25 mouse cellular contexts compared by ENCODE assay signal in the genomic region with DNA sequence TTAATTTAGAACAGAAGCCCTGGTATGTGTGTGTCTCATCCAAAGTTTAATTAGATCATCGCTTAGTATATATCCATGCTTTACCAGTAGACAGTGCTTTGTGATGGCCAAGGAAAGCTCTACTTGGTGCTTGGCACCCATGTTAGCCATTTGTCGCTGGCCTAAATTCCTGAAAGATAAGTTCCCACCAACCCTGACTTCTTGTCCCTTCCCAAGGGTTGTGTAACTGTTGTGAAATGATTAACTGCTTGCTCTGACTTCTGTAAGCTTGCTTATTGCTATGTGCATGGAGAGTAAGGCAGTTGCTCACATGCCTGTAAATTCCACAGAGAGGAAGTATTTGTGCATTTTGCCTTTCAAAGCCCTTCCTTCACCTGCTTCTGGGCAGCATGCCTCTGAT. TPM values are rescaled to one million over a fixed set of nuclear protein-coding genes. Genes with fewer than 3 reads are reported as not detected.
DNase-seq lines count a peak whose midpoint lies in the region; ATAC-seq and TF ChIP-seq lines count a peak whose summit lies in the region.
"Had no signal": no experiment of that assay in that cellular context is flagged by ENCODE, and none has a peak within 500 bp of the region (broad histone marks: within the 10 kb centered on the region; RNA-seq: fewer than 3 reads in every experiment).

No protein-coding gene starts in this region.

- H3K9me3 ChIP-seq in liver, embryonic 11.5 days (ENCODE audit: control insufficient read depth, low read length): no peaks in the 10 kb centered on the region
- no peaks in the 10 kb centered on the region for H3K9me3 ChIP-seq in midbrain, embryonic 11.5 days (ENCODE audit: control insufficient read depth, low read length)
- H3K9me3 ChIP-seq in midbrain, embryonic 14.5 days (ENCODE audit: control insufficient read depth, low read length): no peaks in the 10 kb centered on the region
- H3K9me3 ChIP-seq: embryonic facial prominence, embryonic 10.5 days; forebrain, embryonic 15.5 days; heart, embryonic 13.5 days; hindbrain, embryonic 12.5 days; stomach, embryonic 15.5 days had no signal

- peaks cover 10% of the 10 kb centered on the region for H3K4me1 ChIP-seq in liver, adult 2 months (ENCODE audit: control insufficient read depth, insufficient read depth, low read length)
- 0 out of 2 replicates have a peak, but pooled peaks cover 2% of the 10 kb centered on the region for H3K4me1 ChIP-seq in liver, embryonic 11.5 days (replicated peaks; ENCODE audit: control insufficient read depth, insufficient read depth, low read length)
- peaks cover 5% of the 10 kb centered on the region for H3K4me1 ChIP-seq in midbrain, embryonic 11.5 days (ENCODE audit: control insufficient read depth, insufficient read depth, low read length)
- H3K4me1 ChIP-seq in midbrain, embryonic 14.5 days (ENCODE audit: control insufficient read depth, insufficient read depth, low read length): peaks cover 7% of the 10 kb centered on the region; the same call in 1 of the 2 replicates
- H3K4me1 ChIP-seq: stomach, embryonic 15.5 days had no signal

- no peak for ATAC-seq in liver, embryonic 11.5 days (replicated peaks; ENCODE audit: low FRiP score)
- ATAC-seq in midbrain, embryonic 11.5 days (ENCODE audit: low FRiP score): no peak
- no peak for ATAC-seq in midbrain, embryonic 14.5 days (ENCODE audit: low FRiP score, low TSS enrichment)
- ATAC-seq: CD4-positive, CD25-positive, alpha-beta regulatory T cell, adult 4 months; forebrain, embryonic 15.5 days; intestine, postnatal 0 days; midbrain, embryonic 16.5 days had no signal

- no peak overlapping the region for H3K27ac ChIP-seq in liver, adult 2 months (replicated peaks; ENCODE audit: insufficient read depth, low read depth, low read length)
- no peak overlapping the region for H3K27ac ChIP-seq in liver, embryonic 11.5 days (ENCODE audit: low read depth, low read length)
- no peak overlapping the region for H3K27ac ChIP-seq in midbrain, embryonic 11.5 days (ENCODE audit: low read depth, low read length)
- H3K27ac ChIP-seq in midbrain, embryonic 14.5 days (replicated peaks; ENCODE audit: low read depth, low read length): no peak overlapping the region
- H3K27ac ChIP-seq: embryonic facial prominence, embryonic 10.5 days; forebrain, embryonic 15.5 days; heart, adult 2 months; heart, embryonic 13.5 days; hindbrain, embryonic 12.5 days; stomach, embryonic 15.5 days had no signal

- H3K4me2 ChIP-seq in liver, embryonic 11.5 days: no peak overlapping the region
- H3K4me2 ChIP-seq in midbrain, embryonic 11.5 days: no peak overlapping the region
- H3K4me2 ChIP-seq in midbrain, embryonic 14.5 days (ENCODE audit: low read length): no peak overlapping the region
- H3K4me2 ChIP-seq: forebrain, embryonic 15.5 days; heart, embryonic 13.5 days; hindbrain, embryonic 12.5 days; lung, embryonic 14.5 days; stomach, embryonic 15.5 days had no signal

- H3K27me3 ChIP-seq in liver, adult 2 months (ENCODE audit: control insufficient read depth, insufficient read depth, low read length): no peaks in the 10 kb centered on the region
- no peaks in the 10 kb centered on the region for H3K27me3 ChIP-seq in liver, embryonic 11.5 days (replicated peaks; ENCODE audit: control insufficient read depth, insufficient read depth, low read length)
- no peaks in the 10 kb centered on the region for H3K27me3 ChIP-seq in midbrain, embryonic 11.5 days (ENCODE audit: control insufficient read depth, insufficient read depth, low read length)
- H3K27me3 ChIP-seq in midbrain, embryonic 14.5 days (ENCODE audit: control insufficient read depth, insufficient read depth, low read length): no peaks in the 10 kb centered on the region
- H3K27me3 ChIP-seq: forebrain, embryonic 15.5 days; heart, embryonic 13.5 days; hindbrain, embryonic 12.5 days; stomach, embryonic 15.5 days had no signal

- H3K4me3 ChIP-seq in liver, adult 2 months (ENCODE audit: insufficient read depth, low read depth, low read length): no peak overlapping the region
- no peak overlapping the region for H3K4me3 ChIP-seq in liver, embryonic 11.5 days (ENCODE audit: low read depth, low read length)
- no peak overlapping the region for H3K4me3 ChIP-seq in midbrain, embryonic 11.5 days (ENCODE audit: low read depth, low read length)
- H3K4me3 ChIP-seq in midbrain, embryonic 14.5 days (replicated peaks; ENCODE audit: low read depth, low read length): no peak overlapping the region
- H3K4me3 ChIP-seq: embryonic facial prominence, embryonic 10.5 days; forebrain, embryonic 15.5 days; heart, adult 2 months; heart, embryonic 13.5 days; hindbrain, embryonic 12.5 days; stomach, embryonic 15.5 days had no signal

- H3K79me2 ChIP-seq in liver, adult 2 months (ENCODE audit: control insufficient read depth, insufficient read depth, low read length): peaks cover 27% of the 10 kb centered on the region; the same call in 1 of the 2 replicates

- WGBS in liver, adult 2 months: 43% methylated on average over 2 of the region's 2 CpGs
- 72% methylated on average over 2 of the region's 2 CpGs for WGBS in liver, embryonic 11.5 days
- WGBS in midbrain, embryonic 11.5 days: 99% methylated on average over 2 of the region's 2 CpGs
- WGBS in midbrain, embryonic 14.5 days: 98% methylated on average over 2 of the region's 2 CpGs

- no peak for TF ChIP-seq POLR2A in liver, adult 2 months (IDR thresholded peaks at IDR 0.05; ENCODE audit: extremely low read depth, insufficient read depth, low read length)

- no peaks in the 10 kb centered on the region for H3K36me3 ChIP-seq in liver, adult 2 months (ENCODE audit: control insufficient read depth, insufficient read depth, low read length)
- H3K36me3 ChIP-seq in liver, embryonic 11.5 days (ENCODE audit: control insufficient read depth, insufficient read depth, low read length): no peaks in the 10 kb centered on the region
- no peaks in the 10 kb centered on the region for H3K36me3 ChIP-seq in midbrain, embryonic 11.5 days (ENCODE audit: control insufficient read depth, insufficient read depth, low read length)
- H3K36me3 ChIP-seq in midbrain, embryonic 14.5 days (ENCODE audit: control insufficient read depth, insufficient read depth, low read length): no peaks in the 10 kb centered on the region
- H3K36me3 ChIP-seq: embryonic facial prominence, embryonic 10.5 days; forebrain, embryonic 15.5 days; heart, embryonic 13.5 days; hindbrain, embryonic 12.5 days; stomach, embryonic 15.5 days had no signal

- peak; percentile 19 for DNase-seq in adrenal gland, postnatal 14 days
- no peak for DNase-seq in adrenal gland, postnatal 25 days
- DNase-seq in liver, adult 2 months (ENCODE audit: extremely low read depth, low read depth, low spot score): peak; percentile 99
- DNase-seq in liver, embryonic 11.5 days (ENCODE audit: low spot score): no peak
- DNase-seq in midbrain, embryonic 11.5 days (ENCODE audit: low spot score, missing footprints): peak; percentile 69
- DNase-seq in midbrain, embryonic 14.5 days: no peak
- DNase-seq in yolk sac, embryonic 10.5 days (ENCODE audit: low spot score): peak; percentile 56
- no peak for DNase-seq in left cerebral cortex, adult 9 months (ENCODE audit: low spot score in 2 of 2)
- DNase-seq: adrenal gland, adult 8-10 months; cerebellum, adult 9-10 months; gastrocnemius, postnatal 14 days; heart, adult 2 months; heart, postnatal 14 days; kidney, postnatal 14 days; lung, embryonic 14.5 days; thymus, postnatal 25 days had no signal

- TF ChIP-seq CTCF in liver, adult 2 months (IDR thresholded peaks at IDR 0.05; ENCODE audit: low read depth, low read length): no peak

- no peak overlapping the region for H3K9ac ChIP-seq in liver, adult 2 months (ENCODE audit: low read depth, low read length)
- no peak overlapping the region for H3K9ac ChIP-seq in liver, embryonic 11.5 days (ENCODE audit: low read depth, low read length)
- no peak overlapping the region for H3K9ac ChIP-seq in midbrain, embryonic 11.5 days (ENCODE audit: low read length)
- H3K9ac ChIP-seq in midbrain, embryonic 14.5 days (replicated peaks; ENCODE audit: low read length): no peak overlapping the region
- H3K9ac ChIP-seq: forebrain, embryonic 15.5 days; heart, embryonic 13.5 days; hindbrain, embryonic 12.5 days; lung, embryonic 14.5 days; stomach, embryonic 15.5 days had no signal

RNA-seq across cellular contexts. Expression of a gene that starts 4.7 kb away (rescaled TPM):
- total RNA-seq in adrenal gland, postnatal 14 days (2021): 32.6 and 33.9 TPM in 2 replicates
- total RNA-seq in adrenal gland, postnatal 25 days (2021): 23.2 and 30.8 TPM in 2 replicates
- 29.5 and 33.2 TPM in 2 replicates for total RNA-seq in liver, adult 2 months (2014; rRNA removed)
- polyA plus RNA-seq in liver, adult 2 months (2012; rRNA removed): 37.3 and 44.7 TPM in 2 replicates
- 4.5 and 5.1 TPM in 2 replicates for polyA plus RNA-seq in liver, embryonic 11.5 days (2014; fragmentation: Nextera tagmentation; extraction: Ambion mirVana)
- polyA plus RNA-seq in midbrain, embryonic 11.5 days (2014; fragmentation: Nextera tagmentation; extraction: Ambion mirVana): 13.0 and 13.5 TPM in 2 replicates
- 9.4 and 11.9 TPM in 2 replicates for polyA plus RNA-seq in midbrain, embryonic 14.5 days (2014; fragmentation: Nextera tagmentation; extraction: Ambion mirVana)

RNA-seq across cellular contexts. Expression of a gene that starts 51.1 kb away (rescaled TPM):
- total RNA-seq in adrenal gland, postnatal 14 days (2021): 0.11 TPM in 2 replicates
- not detected in 2 replicates for total RNA-seq in adrenal gland, postnatal 25 days (2021)
- total RNA-seq in liver, adult 2 months (2014; rRNA removed): under 0.01 TPM in 1 of 2 replicates, not detected in the other
- not detected in 2 replicates for polyA plus RNA-seq in liver, adult 2 months (2012; rRNA removed)
- 0.08 TPM in 1 of 2 replicates, not detected in the other for polyA plus RNA-seq in liver, embryonic 11.5 days (2014; fragmentation: Nextera tagmentation; extraction: Ambion mirVana)
- 44.9 and 45.9 TPM in 2 replicates for polyA plus RNA-seq in midbrain, embryonic 11.5 days (2014; fragmentation: Nextera tagmentation; extraction: Ambion mirVana)
- polyA plus RNA-seq in midbrain, embryonic 14.5 days (2014; fragmentation: Nextera tagmentation; extraction: Ambion mirVana): 10.5 and 19.4 TPM in 2 replicates
- total RNA-seq: common myeloid progenitor, adult 5-6 weeks had no signal
- polyA plus RNA-seq: CD4-positive, CD25-positive, alpha-beta regulatory T cell, adult 4 months; heart, embryonic 13.5 days had no signal

Comparison
In these comparisons a context has a peak if more than half of its experiments do, and no peak if none do; other contexts are left out.
1. DNase-seq: peak in adrenal gland, postnatal 14 days (single experiment), liver, adult 2 months (single experiment), midbrain, embryonic 11.5 days (single experiment) and yolk sac, embryonic 10.5 days (single experiment); none in adrenal gland, postnatal 25 days (single experiment), liver, embryonic 11.5 days (single experiment), midbrain, embryonic 14.5 days (single experiment) and left cerebral cortex, adult 9 months (0 of 2).
2. RNA of a gene that starts 51.1 kb away (polyA plus RNA-seq): 44.9 to 45.9 TPM in midbrain, embryonic 11.5 days and 10.5 to 19.4 TPM in midbrain, embryonic 14.5 days; not detected in liver, adult 2 months and 0.08 TPM in liver, embryonic 11.5 days; every median in the first group is over 10 times any median in the second.